Mouse (Mus musculus) G1E (cell line): ENCODE data around the gene Gm45062. TPM values are rescaled to one million over a fixed set of nuclear protein-coding genes. Genes with fewer than 3 reads are reported as not detected.
A peak's percentile ranks its signal among the peaks of the same experiment; 100 is the strongest.

Source experiments
- ATAC-seq: 2 replicates; pipeline ENCODE4 v1.8.0; 2016; ENCODE audit warnings: mild to moderate bottlenecking; ENCODE audit not compliant: insufficient number of reproducible peaks, poor library complexity, low FRiP score, severe bottlenecking; ENCODE audit errors: extremely low read depth
- DNase-seq: peaks from one replicate; pipeline ENCODE4 v3.0.0; 2012; ENCODE audit warnings: low spot score
- H3K27me3 ChIP-seq: 2 replicates; pipeline ENCODE4 v1.6.1; 2012; ENCODE audit warnings: mild to moderate bottlenecking, low read length, inconsistent platforms; ENCODE audit not compliant: insufficient read depth
- H3K36me3 ChIP-seq: replicated peaks from 2 replicates; pipeline ENCODE3; 2012; ENCODE audit warnings: mild to moderate bottlenecking, inconsistent platforms
- H3K4me1 ChIP-seq: 2 replicates; pipeline ENCODE4 v1.6.1; 2012; ENCODE audit warnings: low read depth, low read length, inconsistent platforms, mixed read lengths; ENCODE audit not compliant: insufficient read depth
- H3K4me3 ChIP-seq: 2 replicates; pipeline ENCODE4 v1.5.1; 2012; ENCODE audit warnings: low read depth, mild to moderate bottlenecking, inconsistent platforms, low read length, moderate library complexity, mixed read lengths
- H3K9me3 ChIP-seq: replicated peaks from 2 replicates; pipeline ENCODE4 v1.6.1; 2012; ENCODE audit warnings: inconsistent platforms
- CTCF ChIP-seq: IDR thresholded peaks from 2 replicates; pipeline ENCODE4 v1.5.1; 2012; ENCODE audit warnings: low read depth, low read length, inconsistent platforms, mixed read lengths
- GATA1 ChIP-seq: IDR thresholded peaks from 2 replicates; pipeline ENCODE4 v1.6.1; 2012; ENCODE audit warnings: borderline replicate concordance, low read length, inconsistent platforms, mixed read lengths
- GATA2 ChIP-seq: IDR thresholded peaks from 2 replicates; pipeline ENCODE4 v1.6.1; 2012; ENCODE audit warnings: low read depth, low read length, inconsistent platforms, borderline replicate concordance
- POLR2AphosphoS5 ChIP-seq: IDR thresholded peaks from 2 replicates; pipeline ENCODE4 v1.6.1; 2012; ENCODE audit warnings: low read depth, low read length, inconsistent platforms; ENCODE audit not compliant: insufficient replicate concordance
- TAL1 ChIP-seq: conservative IDR thresholded peaks from 2 replicates; pipeline ENCODE4 v1.6.1; 2012; ENCODE audit warnings: low read depth, low read length, inconsistent platforms, mixed read lengths
- polyA plus RNA-seq: library from polyadenylated mRNA; stranded (reverse); fragments of >175 nt; gene quantifications from 2 replicates; pipeline ENCODE4 v1.2.3, GENCODE M21; 2012
- total RNA-seq, 2 experiments: library from RNA; stranded (forward) in 1 of 2; stranded (reverse) in 1 of 2; fragments of 200-1000 nt in 1 of 2; fragments of >200 nt in 1 of 2; fragmentation: Nextera tagmentation in 1 of 2; gene quantifications; 2 replicates each; pipeline ENCODE4 v1.2.3; 2014 to 2017

Gene Gm45062
- total and polyA plus RNA-seq, 3 experiments, result 57.6 to 88.3 TPM; not detected in 1

DNA sequence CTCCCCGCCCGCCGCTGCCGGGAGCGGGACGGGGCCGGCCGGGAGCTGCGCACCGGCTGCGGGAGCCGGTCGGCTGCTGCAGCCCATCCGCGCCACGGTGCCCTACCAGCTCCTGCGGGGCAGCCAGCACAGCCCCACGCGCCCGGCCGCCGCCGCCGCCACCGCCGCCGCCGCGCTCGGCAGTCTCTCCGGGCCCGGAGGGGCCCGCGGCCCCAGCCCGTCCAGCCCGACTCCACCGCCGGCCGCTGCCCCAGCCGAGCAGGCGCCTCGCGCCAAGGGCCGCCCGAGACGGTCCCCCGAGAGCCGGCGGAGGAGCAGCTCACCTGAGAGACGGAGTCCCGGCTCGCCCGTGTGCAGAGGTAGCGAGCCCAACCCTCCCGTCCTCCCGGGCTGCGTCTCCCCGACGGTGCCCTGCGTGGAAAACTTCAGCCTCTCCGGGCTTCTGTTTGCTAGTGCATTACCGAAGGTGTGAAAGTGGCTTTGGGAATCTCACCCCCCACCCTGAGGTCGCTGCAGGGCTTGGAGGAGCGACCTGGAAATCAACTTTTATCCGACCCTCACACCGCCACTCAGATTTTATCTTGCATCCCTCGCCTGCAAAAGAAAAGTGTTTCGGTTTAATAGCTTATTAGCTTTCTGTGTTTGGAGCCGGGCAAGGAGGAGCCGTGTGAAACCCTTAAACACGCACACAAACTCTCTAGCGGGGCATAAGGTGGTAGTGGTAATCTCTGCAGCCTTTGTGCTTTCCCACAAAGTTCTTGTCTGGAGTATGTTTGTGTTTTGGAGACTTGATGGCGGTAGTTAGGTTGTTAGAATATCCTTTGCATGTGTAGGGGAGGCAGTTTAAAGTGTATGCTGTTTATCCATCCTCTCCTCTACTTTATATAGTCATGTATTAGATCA, 251.0 kb downstream of the Gm45062 start:
- ATAC-seq (no peak), DNase-seq (no peak)
- H3K4me1 ChIP-seq, result peaks cover 26% of the 10 kb centered on the region
- no peaks in the 10 kb centered on the region for H3K27me3 ChIP-seq
- H3K9me3 ChIP-seq, result no peaks in the 10 kb centered on the region
- TF ChIP-seq GATA1, result no peak
- TF ChIP-seq GATA2, result no peak
- no peak for TF ChIP-seq CTCF
- no peak for TF ChIP-seq POLR2AphosphoS5
- no peak for TF ChIP-seq TAL1
- peaks cover 11% of the 10 kb centered on the region for H3K36me3 ChIP-seq
- H3K4me3 ChIP-seq, result peak overlapping the region; percentile 90

GRCm38 (mm10) chr6:8510864-8511428, 251.7 kb downstream of the Gm45062 start:
- Histone ChIP-seq H3K36me3 (peaks cover 13% of the 10 kb centered on the region), H3K4me3 (peak overlapping the region; percentile 90), H3K4me1 (peaks cover 26% of the 10 kb centered on the region), H3K27me3 (no peaks in the 10 kb centered on the region), H3K9me3 (no peaks in the 10 kb centered on the region)
- TF ChIP-seq CTCF, result no peak
- TF ChIP-seq POLR2AphosphoS5, result no peak
- no peak for TF ChIP-seq GATA1
- TF ChIP-seq TAL1, result no peak
- no peak for TF ChIP-seq GATA2
- ATAC-seq (no peak), DNase-seq (no peak)

DNA sequence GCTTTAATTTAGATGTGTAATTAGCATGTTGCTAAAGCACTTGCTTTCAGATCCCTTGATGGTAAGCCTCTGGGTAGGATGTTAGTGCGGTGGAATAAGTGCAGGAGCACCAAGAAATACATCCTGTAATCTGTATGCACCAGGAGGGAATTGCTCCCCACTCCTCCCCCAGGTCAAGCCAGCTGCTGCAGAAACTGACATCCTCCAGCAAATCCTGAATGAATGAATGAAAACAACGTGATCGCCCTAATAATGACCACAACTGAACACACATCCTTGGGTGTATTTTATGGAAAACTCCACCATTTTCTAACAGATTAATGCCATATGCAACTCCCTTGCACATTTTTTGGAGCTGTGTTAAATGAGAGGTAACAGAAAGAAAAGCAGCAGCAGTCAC, 252.2 kb downstream of the Gm45062 start:
- peaks cover 17% of the 10 kb centered on the region for H3K36me3 ChIP-seq
- ATAC-seq (no peak), DNase-seq (no peak)
- H3K4me1 ChIP-seq, result peaks cover 27% of the 10 kb centered on the region
- peak overlapping the region; percentile 90 for H3K4me3 ChIP-seq
- no peak for TF ChIP-seq TAL1
- no peaks in the 10 kb centered on the region for H3K27me3 ChIP-seq
- H3K9me3 ChIP-seq, result no peaks in the 10 kb centered on the region

GRCm38 (mm10) chr6:8512416-8512815, 253.2 kb downstream of the Gm45062 start:
- no peak for ATAC-seq
- no peaks in the 10 kb centered on the region for H3K27me3 ChIP-seq
- H3K9me3 ChIP-seq, result no peaks in the 10 kb centered on the region
- H3K4me3 ChIP-seq, result peak overlapping the region; percentile 90
- no peak for DNase-seq
- H3K36me3 ChIP-seq, result peaks cover 20% of the 10 kb centered on the region
- H3K4me1 ChIP-seq, result peaks cover 27% of the 10 kb centered on the region
- TF ChIP-seq GATA1, result no peak
- no peak for TF ChIP-seq GATA2
- TF ChIP-seq POLR2AphosphoS5, result no peak
- TF ChIP-seq CTCF, result no peak
- no peak for TF ChIP-seq TAL1

- Histone ChIP-seq H3K4me3 (no peak overlapping the region), H3K9me3 (no peaks in the 10 kb centered on the region), H3K27me3 (no peaks in the 10 kb centered on the region), H3K4me1 (peaks cover 53% of the 10 kb centered on the region), H3K36me3 (peaks cover 24% of the 10 kb centered on the region)
- no peak for DNase-seq
- no peak for ATAC-seq
- TF ChIP-seq GATA2, result no peak
- TF ChIP-seq GATA1, result no peak
- TF ChIP-seq POLR2AphosphoS5, result no peak
- no peak for TF ChIP-seq CTCF
- no peak for TF ChIP-seq TAL1
Observed at GRCm38 (mm10) chr6:8519687-8520086, 260.4 kb downstream of the Gm45062 start.

DNA sequence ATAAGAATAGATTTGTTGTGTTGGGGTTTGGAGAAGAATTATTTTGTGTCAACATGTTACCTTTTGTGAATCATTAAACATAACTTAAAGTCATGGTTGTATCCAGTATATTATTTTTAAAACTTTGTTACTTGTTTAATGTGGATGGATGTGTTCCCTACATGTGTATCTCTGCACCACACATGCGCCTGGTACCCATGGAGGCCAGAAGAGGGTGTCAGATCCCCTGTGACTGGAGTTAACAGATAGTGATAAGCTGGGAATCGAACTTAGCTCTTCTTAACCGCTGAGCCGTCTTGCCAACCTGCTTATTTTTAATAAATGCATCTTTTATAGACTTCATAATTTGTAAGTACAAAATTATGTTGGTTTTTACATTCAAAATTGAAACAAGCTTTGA, 262.0 kb downstream of the Gm45062 start:
- Histone ChIP-seq H3K27me3 (no peaks in the 10 kb centered on the region), H3K9me3 (no peaks in the 10 kb centered on the region), H3K4me1 (peaks cover 46% of the 10 kb centered on the region), H3K4me3 (no peak overlapping the region), H3K36me3 (peaks cover 18% of the 10 kb centered on the region)
- DNase-seq (no peak), ATAC-seq (no peak)
- TF ChIP-seq POLR2AphosphoS5 (no peak), CTCF (no peak), TAL1 (no peak), GATA2 (no peak), GATA1 (no peak)

GRCm38 (mm10) chr6:8524717-8525116, 265.5 kb downstream of the Gm45062 start:
- H3K4me1 ChIP-seq, result peaks cover 40% of the 10 kb centered on the region
- H3K9me3 ChIP-seq, result no peaks in the 10 kb centered on the region
- TF ChIP-seq CTCF (no peak), POLR2AphosphoS5 (no peak), TAL1 (no peak), GATA2 (no peak), GATA1 (no peak)
- H3K27me3 ChIP-seq, result no peaks in the 10 kb centered on the region
- ATAC-seq (no peak), DNase-seq (no peak)
- no peak overlapping the region for H3K4me3 ChIP-seq
- H3K36me3 ChIP-seq, result peaks cover 15% of the 10 kb centered on the region
